Mouse (Mus musculus): ENCODE data around the gene Zfp513.
A peak's percentile ranks its signal among the peaks of the same experiment; 100 is the strongest.
"Not testable (repeated sequence)": the region's sequence is repeated elsewhere in the genome, so short reads cannot be mapped to it uniquely, and the experiment has no call there.

Zfp513 gene

GRCm38 (mm10) chr5:31201742-31202590, at the start of gene Zfp513:
TSS of gene Zfp513 (minus strand) at chr5:31202303.
- peak; percentile 96 for DNase-seq (ENCODE audit: low spot score)

- DNase-seq (ENCODE audit: low spot score), result no peak
These were observed 49.5 kb upstream of the Zfp513 start, which contains the start of gene Krtcap3 for GRCm38 (mm10) chr5:31251541-31252101. TSS of gene Krtcap3 (plus strand) at chr5:31251691.

GRCm38 (mm10) chr5:31250716-31251115, 48.6 kb upstream of the Zfp513 start:
- no peak for DNase-seq (ENCODE audit: low spot score)

GRCm38 (mm10) chr5:31242191-31242590, 40.1 kb upstream of the Zfp513 start:
- no peak for DNase-seq (ENCODE audit: low spot score)

GRCm38 (mm10) chr5:31241522-31242034, 39.5 kb upstream of the Zfp513 start:
- DNase-seq (ENCODE audit: low spot score), result no peak

GRCm38 (mm10) chr5:31240637-31241521, 38.8 kb upstream of the Zfp513 start, which contains the start of the genes Nrbp1 and Gm9970:
TSS of gene Nrbp1 (plus strand) at chr5:31240864.
TSS of gene Gm9970 (minus strand) at chr5:31241232.
- peak; percentile 92 for DNase-seq (ENCODE audit: low spot score)

- no peak for DNase-seq (ENCODE audit: low spot score)
These were observed 24.5 kb upstream of the Zfp513 start for GRCm38 (mm10) chr5:31226641-31227040.

GRCm38 (mm10) chr5:31222696-31223095, 20.6 kb upstream of the Zfp513 start:
- DNase-seq (ENCODE audit: low spot score), result no peak

GRCm38 (mm10) chr5:31221304-31221945, 19.3 kb upstream of the Zfp513 start:
- DNase-seq (ENCODE audit: low spot score), result peak; percentile 75

GRCm38 (mm10) chr5:31220448-31221303, 18.6 kb upstream of the Zfp513 start, which contains the start of gene Ppm1g:
TSS of gene Ppm1g (minus strand) at chr5:31220687.
- DNase-seq (ENCODE audit: low spot score), result peak; percentile 95

- peak; percentile 50 for DNase-seq (ENCODE audit: low spot score)
These were observed 17.9 kb upstream of the Zfp513 start for GRCm38 (mm10) chr5:31219911-31220447.

GRCm38 (mm10) chr5:31219474-31219873, 17.4 kb upstream of the Zfp513 start:
- DNase-seq (ENCODE audit: low spot score), result no peak

GRCm38 (mm10) chr5:31219070-31219469, 17.0 kb upstream of the Zfp513 start:
- peak; percentile 75 for DNase-seq (ENCODE audit: low spot score)

GRCm38 (mm10) chr5:31218294-31218693, 16.2 kb upstream of the Zfp513 start:
- DNase-seq (ENCODE audit: low spot score), result peak; percentile 76

- DNase-seq (ENCODE audit: low spot score), result not testable (repeated sequence)
These were observed 14.5 kb upstream of the Zfp513 start for GRCm38 (mm10) chr5:31216554-31216953.

GRCm38 (mm10) chr5:31204421-31204820, 2.3 kb upstream of the Zfp513 start:
- no peak for DNase-seq (ENCODE audit: low spot score)

- DNase-seq (ENCODE audit: low spot score), result no peak
These were observed 1.8 kb upstream of the Zfp513 start for GRCm38 (mm10) chr5:31203866-31204265.

GRCm38 (mm10) chr5:31202933-31203332, 830 bp upstream of the Zfp513 start:
- DNase-seq (ENCODE audit: low spot score), result no peak

- no peak for DNase-seq (ENCODE audit: low spot score)
These were observed 911 bp downstream of the Zfp513 start for GRCm38 (mm10) chr5:31201042-31201741.
